Mouse (Mus musculus): Measurements from ENCODE around the gene Hipk4.
A peak's percentile ranks its signal among the peaks of the same experiment; 100 is the strongest.

Gene Hipk4

DNA sequence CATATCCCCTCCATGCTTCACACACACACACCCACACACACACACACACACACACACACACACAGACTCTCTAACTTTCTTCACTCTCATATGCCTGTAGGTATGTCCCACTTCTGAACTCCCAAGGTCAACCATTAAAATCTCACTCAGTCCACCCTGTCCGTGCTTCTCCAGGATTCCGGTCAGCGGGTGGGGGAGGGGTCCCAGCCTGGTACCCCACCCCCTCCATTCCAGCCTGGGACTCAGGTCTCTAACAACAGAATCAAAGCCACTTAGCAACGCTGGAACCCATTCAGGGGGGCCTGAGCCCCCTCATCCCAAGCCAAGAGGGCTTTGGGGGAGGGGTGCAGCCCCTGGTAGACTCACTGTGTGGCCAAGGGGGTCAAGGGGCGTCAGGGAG, at the start of gene Hipk4:
Gene Hipk4 (plus strand): TSS at position 301 of the 400 bp plus-strand sequence.
- no peak for DNase-seq (ENCODE audit: inconsistent ontology term)

DNA sequence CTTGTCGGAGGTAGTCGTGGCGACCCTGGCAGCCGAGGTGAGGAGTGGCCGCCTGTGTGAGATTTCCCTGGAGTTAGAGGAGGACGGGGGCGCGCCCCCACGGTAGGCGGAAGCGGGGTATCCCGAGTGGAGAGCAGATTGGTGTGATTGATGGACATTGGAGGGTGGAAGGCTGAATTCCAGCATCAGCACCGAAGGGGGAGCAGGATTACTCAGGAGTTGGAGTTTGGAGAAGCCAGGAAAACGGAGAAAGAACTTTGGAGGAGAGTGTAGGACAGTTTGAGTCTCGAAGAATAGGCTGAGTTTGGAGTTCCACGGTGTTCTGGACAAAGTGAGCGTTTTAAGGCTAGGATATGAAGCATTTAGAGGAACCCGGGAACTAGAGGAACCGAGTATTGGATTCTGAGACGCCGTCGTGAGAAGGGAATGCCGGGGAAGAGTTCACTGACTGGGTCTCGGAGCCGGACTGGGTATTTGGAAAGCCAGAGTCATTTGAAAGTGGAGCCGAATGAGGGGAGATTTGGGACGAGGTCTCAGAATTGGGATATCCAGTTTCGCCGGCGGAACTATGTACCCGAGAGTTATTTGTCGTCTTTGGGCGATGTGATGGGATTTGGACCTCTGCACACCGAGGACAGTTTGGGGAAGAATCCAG, 49.1 kb upstream of the Hipk4 start:
- no peak for DNase-seq (ENCODE audit: inconsistent ontology term)

DNA sequence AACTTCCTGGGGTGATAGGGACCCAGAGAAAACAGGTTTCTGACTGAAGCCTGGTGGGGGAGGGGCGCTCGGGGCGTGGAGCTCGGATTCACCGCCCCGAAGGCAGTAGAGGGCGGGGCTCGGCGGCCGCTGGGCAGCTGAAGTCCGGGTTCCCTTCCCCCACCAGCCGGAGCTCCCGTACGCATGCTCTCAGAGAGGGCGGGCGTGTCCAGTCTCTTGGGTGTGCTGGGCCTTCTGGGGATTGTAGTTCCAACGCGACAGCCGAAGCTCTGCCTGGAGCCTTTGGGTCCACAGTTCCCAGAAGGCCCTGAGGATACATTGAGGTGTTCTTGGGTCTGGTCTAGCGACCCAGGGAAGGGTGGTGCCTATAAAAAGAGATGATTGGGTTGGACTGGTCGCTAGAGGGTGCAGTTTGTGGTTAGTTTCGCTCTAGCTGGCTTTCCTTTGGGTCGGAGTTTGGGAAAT, 48.5 kb upstream of the Hipk4 start:
- peak; percentile 99 for DNase-seq (ENCODE audit: inconsistent ontology term)

DNA sequence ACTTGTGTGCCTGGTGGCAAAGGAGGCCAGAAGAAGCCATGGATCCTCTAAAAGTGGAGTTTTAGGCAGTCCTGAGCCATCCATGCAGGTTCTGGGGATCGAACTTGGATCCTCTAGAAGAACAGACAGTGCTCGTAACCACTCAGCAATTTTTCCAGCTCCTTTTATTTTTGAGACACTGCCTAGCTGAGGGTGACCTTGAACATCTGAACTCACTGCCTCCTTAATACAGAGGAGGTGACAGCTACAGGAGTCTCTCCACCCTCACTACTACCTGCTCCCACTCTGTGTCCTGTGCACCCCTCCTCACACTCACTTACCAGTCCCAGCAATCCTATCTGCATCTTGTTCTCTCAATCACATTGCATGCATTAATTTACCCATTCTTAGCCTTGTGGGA, 47.5 kb upstream of the Hipk4 start:
- DNase-seq (ENCODE audit: inconsistent ontology term), result no peak

DNA sequence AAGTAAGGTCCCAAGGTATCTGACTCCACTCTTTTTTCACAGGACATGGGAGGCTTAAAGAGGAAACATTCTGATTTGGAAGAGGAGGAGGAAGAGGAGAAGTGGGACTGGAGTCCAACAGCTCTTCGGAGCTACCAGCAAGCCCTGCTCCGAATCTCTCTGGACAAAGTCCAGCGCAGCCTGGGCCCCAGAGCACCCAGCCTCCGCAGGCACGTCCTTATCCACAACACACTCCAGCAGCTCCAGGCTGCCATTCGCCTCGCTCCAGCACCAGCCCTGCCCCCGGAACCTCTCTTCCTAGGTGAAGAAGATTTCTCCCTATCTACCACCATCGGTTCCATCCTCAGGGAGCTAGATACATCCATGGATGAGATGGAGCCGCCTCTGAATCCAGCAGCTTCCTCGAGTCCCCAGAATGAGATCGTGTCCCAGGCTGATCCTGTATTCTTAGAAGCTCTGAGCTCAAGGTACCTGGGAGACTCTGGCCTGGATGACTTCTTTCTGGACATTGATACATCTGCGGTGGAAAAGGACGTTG, 46.9 kb upstream of the Hipk4 start:
- DNase-seq (ENCODE audit: inconsistent ontology term), result no peak

GRCm38 (mm10) chr7:27478561-27478960, 44.5 kb upstream of the Hipk4 start:
- no peak for DNase-seq (ENCODE audit: inconsistent ontology term)

- DNase-seq (ENCODE audit: inconsistent ontology term), result no peak
Observed at GRCm38 (mm10) chr7:27479750-27480149, 43.3 kb upstream of the Hipk4 start.

GRCm38 (mm10) chr7:27480506-27480905, 42.6 kb upstream of the Hipk4 start:
- DNase-seq (ENCODE audit: inconsistent ontology term), result no peak

- no peak for DNase-seq (ENCODE audit: inconsistent ontology term)
Observed at GRCm38 (mm10) chr7:27480927-27481626, 42.0 kb upstream of the Hipk4 start.

DNA sequence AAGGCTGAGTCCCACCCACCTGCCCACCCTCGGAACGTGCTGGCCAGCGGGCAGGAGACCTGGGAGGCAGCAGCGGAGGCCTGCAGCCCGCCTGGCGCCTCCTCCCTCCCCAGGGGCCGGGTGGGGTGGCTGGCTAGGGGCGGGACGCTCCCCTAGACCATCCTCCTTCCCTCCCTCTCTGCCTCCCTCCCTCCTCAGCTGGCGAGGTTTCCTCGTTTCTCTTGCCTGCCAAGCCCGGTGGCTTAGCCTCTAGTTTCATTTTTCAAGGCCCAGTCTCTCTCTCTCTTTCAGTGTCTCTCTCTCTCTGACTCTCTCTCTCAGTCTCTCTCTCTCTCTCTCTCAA, 41.5 kb upstream of the Hipk4 start:
- peak; percentile 97 for DNase-seq (ENCODE audit: inconsistent ontology term)

DNA sequence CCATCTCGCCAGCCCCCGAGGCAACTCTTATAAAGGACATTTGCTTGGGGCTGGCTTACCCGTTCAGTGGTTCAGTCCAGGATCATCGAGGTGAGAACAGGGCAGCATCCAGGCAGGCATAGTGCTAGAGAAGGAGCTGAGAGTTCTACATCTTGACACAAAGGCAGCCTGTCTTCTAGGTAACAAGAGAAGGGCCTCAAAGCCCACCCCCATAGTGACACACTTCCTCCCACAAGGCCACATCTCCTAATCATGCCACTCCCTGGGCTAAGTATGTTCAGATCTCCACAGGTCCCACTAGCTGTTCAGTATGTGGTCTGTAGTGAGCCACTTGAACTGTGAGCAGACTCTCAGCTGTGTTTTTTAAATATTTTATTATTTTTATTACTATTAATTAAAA, 39.2 kb upstream of the Hipk4 start:
- no peak for DNase-seq (ENCODE audit: inconsistent ontology term)

GRCm38 (mm10) chr7:27486102-27486769, 36.8 kb upstream of the Hipk4 start:
- DNase-seq (ENCODE audit: inconsistent ontology term), result no peak

DNA sequence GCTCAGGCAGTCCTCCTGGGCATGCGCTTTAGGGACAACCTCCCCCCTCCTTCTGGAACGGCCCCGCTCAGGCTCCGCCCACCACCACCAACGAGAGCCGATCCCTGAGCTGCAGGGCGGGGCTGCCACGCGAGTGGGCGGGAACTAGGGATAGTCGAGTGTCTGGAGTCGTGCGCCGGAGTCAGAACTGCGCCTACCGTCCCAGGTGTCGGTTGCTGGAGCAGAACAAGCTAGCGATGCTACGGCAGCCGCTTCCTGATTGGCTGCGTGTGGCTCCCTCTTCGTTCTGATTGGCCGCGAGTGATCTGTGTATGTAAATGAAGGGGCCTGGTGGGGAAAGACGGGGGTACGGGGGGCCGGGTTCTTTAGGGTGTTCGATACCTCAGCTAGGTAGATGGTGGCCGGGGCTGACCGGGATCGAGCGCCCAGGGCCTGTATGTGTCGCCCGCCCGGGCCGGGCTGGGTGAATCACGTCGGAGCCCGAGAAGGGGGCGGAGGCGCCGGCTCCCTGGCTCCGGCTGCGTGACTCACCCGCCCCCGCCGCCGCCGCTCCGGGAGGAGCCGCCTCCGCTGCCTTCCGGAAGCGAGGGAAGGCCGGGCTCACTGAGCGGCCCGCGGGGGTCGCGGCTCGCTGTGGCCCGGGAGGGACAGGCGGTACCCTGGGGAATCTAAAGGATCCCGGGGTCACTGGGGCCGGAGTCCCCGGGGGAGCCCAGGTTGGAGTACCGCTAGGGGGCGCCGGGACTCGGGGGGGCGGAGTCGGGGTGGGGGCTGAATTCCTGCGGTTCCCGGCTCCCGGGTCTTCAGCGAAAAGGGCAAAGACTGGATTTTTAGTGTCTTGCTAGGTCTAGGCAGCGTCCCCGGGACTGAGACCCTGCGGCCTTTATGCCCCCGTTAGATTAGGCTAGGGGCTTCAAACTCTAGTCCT, 36.0 kb upstream of the Hipk4 start, which contains the start of gene Sertad1:
Gene Sertad1 (plus strand): TSS at position 141 of the 928 bp plus-strand sequence.
- DNase-seq (ENCODE audit: inconsistent ontology term), result peak; percentile 100

DNA sequence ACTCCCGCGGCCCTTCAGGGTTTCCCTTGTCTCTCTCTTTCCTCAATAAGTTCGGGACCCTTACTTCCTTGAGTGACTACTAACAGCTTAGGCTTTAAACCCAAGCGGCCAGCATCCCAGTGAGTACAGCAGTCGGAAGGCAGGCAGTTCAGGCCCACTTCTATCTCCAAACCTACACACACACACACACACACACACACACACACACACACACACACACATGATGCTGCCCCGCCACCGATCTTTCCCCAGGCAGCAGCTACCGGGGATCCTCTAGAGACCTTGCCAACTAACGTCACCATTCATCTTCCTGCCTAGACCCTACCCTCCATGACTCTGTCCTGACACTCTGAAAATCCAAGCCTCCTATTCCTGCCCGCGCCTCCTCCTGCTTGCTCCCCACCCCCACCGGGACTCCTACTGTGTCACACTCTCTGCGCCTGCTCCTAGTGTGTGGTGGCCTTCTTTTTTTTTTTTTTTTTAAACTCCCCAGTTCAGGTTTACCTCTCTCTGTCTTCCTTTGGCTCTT, 35.3 kb upstream of the Hipk4 start:
- peak; percentile 76 for DNase-seq (ENCODE audit: inconsistent ontology term)

- no peak for DNase-seq (ENCODE audit: inconsistent ontology term)
Observed at GRCm38 (mm10) chr7:27489270-27489869, 33.7 kb upstream of the Hipk4 start.

DNA sequence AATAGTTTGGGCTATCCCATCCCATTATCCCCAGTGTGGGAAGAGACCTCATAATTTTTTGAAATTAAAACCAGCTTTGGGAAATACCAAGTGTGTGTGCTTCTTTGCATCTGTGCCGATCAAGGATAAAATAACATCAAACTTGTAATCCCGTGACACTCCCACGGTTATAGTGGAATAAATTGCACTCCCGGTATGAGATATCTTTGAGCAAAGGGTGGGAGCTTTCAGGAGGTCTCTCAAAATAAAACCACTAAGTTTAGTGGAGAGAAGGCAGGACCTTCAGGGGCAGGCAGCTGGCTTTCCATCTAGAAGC, 32.9 kb upstream of the Hipk4 start:
- no peak for DNase-seq (ENCODE audit: inconsistent ontology term)

- peak; percentile 99 for DNase-seq (ENCODE audit: inconsistent ontology term)
Observed at GRCm38 (mm10) chr7:27490543-27491329, 32.3 kb upstream of the Hipk4 start.

DNA sequence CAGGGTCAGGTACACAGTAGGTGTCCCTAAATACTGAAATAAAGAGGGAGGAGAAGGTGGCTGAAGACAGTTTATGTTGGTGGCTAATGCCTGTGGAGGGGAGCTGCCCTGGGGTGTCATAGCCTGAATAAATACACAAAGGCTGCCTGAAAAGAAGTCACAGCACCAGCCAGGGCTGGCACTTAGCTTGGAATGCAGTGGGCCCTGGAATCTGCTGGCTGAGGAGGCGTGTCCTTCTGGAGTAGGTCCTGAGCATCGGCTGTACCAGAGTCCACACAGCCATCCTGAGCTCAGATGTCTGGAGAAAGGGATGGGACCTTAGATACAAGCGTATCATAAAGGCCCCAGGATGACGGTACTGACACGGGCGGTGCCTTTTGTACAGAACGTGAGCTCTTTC, 31.2 kb upstream of the Hipk4 start:
- peak; percentile 84 for DNase-seq (ENCODE audit: inconsistent ontology term)

DNA sequence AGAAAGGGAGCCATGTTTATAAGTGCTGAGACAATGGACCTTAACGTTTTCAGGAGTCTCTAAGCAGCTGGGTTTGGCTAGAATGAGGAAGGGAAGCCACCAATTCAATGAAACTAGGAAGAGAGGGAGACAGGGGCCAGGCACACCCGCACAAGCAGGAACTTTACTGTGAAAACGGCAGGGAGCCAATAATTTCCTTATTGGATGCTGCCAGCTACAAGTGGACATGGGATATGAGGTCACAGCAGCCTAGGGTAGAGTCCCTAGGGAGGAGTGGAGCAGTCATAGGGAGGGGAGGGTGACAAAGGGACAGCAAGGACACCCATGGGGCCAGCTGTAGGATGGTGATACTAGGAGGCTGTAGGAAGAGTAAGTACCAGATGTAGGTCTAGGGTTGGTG, 30.0 kb upstream of the Hipk4 start:
- no peak for DNase-seq (ENCODE audit: inconsistent ontology term)

GRCm38 (mm10) chr7:27493450-27493849, 29.6 kb upstream of the Hipk4 start:
- no peak for DNase-seq (ENCODE audit: inconsistent ontology term)

Data from Muller cell, postnatal 12 days (primary cell).